Mouse (Mus musculus) MEL (cell line): ENCODE results near the gene Gm43064.

Experiments
- E2F4 ChIP-seq: IDR thresholded peaks from 2 replicates; pipeline ENCODE4 v1.6.1; 2011; ENCODE audit warnings: low read depth, low read length, improper control_type of control experiment, borderline replicate concordance
- ELF1 ChIP-seq: IDR thresholded peaks from 2 replicates; pipeline ENCODE4 v1.6.1; 2014; ENCODE audit warnings: low read depth, mild to moderate bottlenecking, inconsistent platforms, low read length, improper control_type of control experiment, moderate library complexity
- MYB ChIP-seq: IDR thresholded peaks from 2 replicates; pipeline ENCODE4 v1.6.1; 2011; ENCODE audit warnings: mild to moderate bottlenecking, low read depth, low read length, improper control_type of control experiment
- NRF1 ChIP-seq: IDR thresholded peaks from 2 replicates; pipeline ENCODE4 v1.6.1; 2014; ENCODE audit warnings: low read depth, mild to moderate bottlenecking, inconsistent platforms, low read length, improper control_type of control experiment, moderate library complexity; ENCODE audit not compliant: poor library complexity, insufficient read depth, severe bottlenecking
- ZKSCAN1 ChIP-seq: IDR thresholded peaks from 2 replicates; pipeline ENCODE4 v1.6.1; 2012; ENCODE audit warnings: low read depth, mild to moderate bottlenecking, inconsistent platforms, low read length, improper control_type of control experiment, moderate library complexity

DNA sequence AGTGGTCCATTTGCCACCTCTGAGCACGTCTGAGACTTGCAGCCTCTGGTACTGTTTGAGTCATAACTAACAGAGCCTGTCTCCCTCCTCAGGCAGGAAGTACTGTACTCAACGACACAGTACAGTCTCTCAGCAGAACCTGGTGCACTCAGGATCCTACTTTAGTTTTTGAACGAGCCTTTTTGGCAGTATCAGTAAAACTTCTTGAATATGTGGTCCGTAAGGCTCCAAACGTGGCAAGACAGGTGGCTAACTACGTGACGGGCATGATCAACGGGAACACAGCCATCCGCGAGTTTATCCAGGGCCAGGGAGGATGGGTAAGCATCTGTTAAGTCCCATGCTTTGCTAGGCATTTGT, 26.6 kb downstream of the Gm43064 start:
- no peak for TF ChIP-seq MYB
- no peak for TF ChIP-seq NRF1
- TF ChIP-seq E2F4: no peak
- TF ChIP-seq ELF1: no peak
- no peak for TF ChIP-seq ZKSCAN1
